Mouse (Mus musculus): ENCODE measurements around the gene Khdc1c. TPM values are rescaled to one million over a fixed set of nuclear protein-coding genes. Genes with fewer than 3 reads are reported as not detected.
"Not testable (repeated sequence)": the region's sequence is repeated elsewhere in the genome, so short reads cannot be mapped to it uniquely, and the experiment has no call there.

Gene Khdc1c
- total RNA-seq (2021) = not detected
- long read RNA-seq, experiment 1 = 0 reads
- long read RNA-seq, experiment 2 = 0 reads

- H3K27ac ChIP-seq; DNase-seq (ENCODE audit: low spot score in 2 of 2); H3K4me3 ChIP-seq: not testable (repeated sequence)
These were observed at the start of gene Khdc1c for GRCm38 (mm10) chr1:21368031-21368430. Khdc1c (plus strand) TSS chr1:21368331.

- DNase-seq (ENCODE audit: low spot score in 2 of 2); H3K4me3 ChIP-seq; H3K27ac ChIP-seq: not testable (repeated sequence)
These were observed 47.9 kb upstream of the Khdc1c start for GRCm38 (mm10) chr1:21320271-21320670.

GRCm38 (mm10) chr1:21321656-21322055 lies 46.5 kb upstream of the Khdc1c start:
- DNase-seq (ENCODE audit: low spot score in 2 of 2) = no peak
- TF ChIP-seq CTCF (conservative IDR thresholded peaks at IDR 0.05) = no peak
- H3K27ac ChIP-seq = no peak overlapping the region
- H3K4me3 ChIP-seq = no peak overlapping the region

GRCm38 (mm10) chr1:21323996-21324574 lies 44.0 kb upstream of the Khdc1c start:
- TF ChIP-seq CTCF (conservative IDR thresholded peaks at IDR 0.05) = no peak

GRCm38 (mm10) chr1:21324633-21325032 lies 43.5 kb upstream of the Khdc1c start:
- no peak for TF ChIP-seq CTCF (conservative IDR thresholded peaks at IDR 0.05)
- Histone ChIP-seq H3K4me3 (no peak overlapping the region), H3K27ac (no peak overlapping the region)
- DNase-seq (ENCODE audit: low spot score in 2 of 2) = no peak

More at GRCm38 (mm10) chr1:21323996-21324574, 44.0 kb upstream of the Khdc1c start:
- H3K4me3 ChIP-seq = no peak overlapping the region
- H3K27ac ChIP-seq = no peak overlapping the region
- no peak for DNase-seq (ENCODE audit: low spot score in 2 of 2)

GRCm38 (mm10) chr1:21326733-21327132 lies 41.4 kb upstream of the Khdc1c start:
- TF ChIP-seq CTCF (conservative IDR thresholded peaks at IDR 0.05) = no peak
- DNase-seq (ENCODE audit: low spot score in 2 of 2) = no peak
- Histone ChIP-seq H3K27ac (no peak overlapping the region), H3K4me3 (no peak overlapping the region)

- H3K27ac ChIP-seq; DNase-seq (ENCODE audit: low spot score in 2 of 2); H3K4me3 ChIP-seq: not testable (repeated sequence)
These were observed 37.0 kb upstream of the Khdc1c start for GRCm38 (mm10) chr1:21331161-21331560.

GRCm38 (mm10) chr1:21333222-21333973 lies 34.7 kb upstream of the Khdc1c start:
- no peak for DNase-seq (ENCODE audit: low spot score in 2 of 2)
- H3K27ac ChIP-seq = no peak overlapping the region
- no peak overlapping the region for H3K4me3 ChIP-seq
- no peak for TF ChIP-seq CTCF (conservative IDR thresholded peaks at IDR 0.05)

- DNase-seq (ENCODE audit: low spot score in 2 of 2) = no peak
These were observed 32.3 kb upstream of the Khdc1c start for GRCm38 (mm10) chr1:21335836-21336235.

GRCm38 (mm10) chr1:21340745-21341144 lies 27.4 kb upstream of the Khdc1c start:
- Histone ChIP-seq H3K4me3 (no peak overlapping the region), H3K27ac (no peak overlapping the region)
- DNase-seq (ENCODE audit: low spot score in 2 of 2) = no peak
- no peak for TF ChIP-seq CTCF (conservative IDR thresholded peaks at IDR 0.05)

More at GRCm38 (mm10) chr1:21335836-21336235, 32.3 kb upstream of the Khdc1c start:
- TF ChIP-seq CTCF (conservative IDR thresholded peaks at IDR 0.05) = no peak
- Histone ChIP-seq H3K27ac (no peak overlapping the region), H3K4me3 (no peak overlapping the region)

GRCm38 (mm10) chr1:21344253-21344652 lies 23.9 kb upstream of the Khdc1c start:
- TF ChIP-seq CTCF (conservative IDR thresholded peaks at IDR 0.05) = peak; percentile 90
- H3K27ac ChIP-seq = no peak overlapping the region
- DNase-seq (ENCODE audit: low spot score in 2 of 2) = peak; percentile 23 to 65
- no peak overlapping the region for H3K4me3 ChIP-seq

- not testable (repeated sequence) for H3K4me3 ChIP-seq; DNase-seq (ENCODE audit: low spot score in 2 of 2); H3K27ac ChIP-seq
These were observed 23.4 kb upstream of the Khdc1c start for GRCm38 (mm10) chr1:21344752-21345151.

- no peak within 1 kb of the TSS for H3K27ac ChIP-seq
- TF ChIP-seq CTCF (conservative IDR thresholded peaks at IDR 0.05) = no peak
- no peak within 1 kb of the TSS for H3K4me3 ChIP-seq
- DNase-seq (ENCODE audit: low spot score in 2 of 2) = no peak
These were observed 18.8 kb upstream of the Khdc1c start, which contains the start of gene Khdc1a for GRCm38 (mm10) chr1:21349341-21349740. Khdc1a (plus strand) TSS chr1:21349641.

GRCm38 (mm10) chr1:21383256-21383655 lies 15.1 kb downstream of the Khdc1c start, which contains the start of gene Khdc1b:
Khdc1b (plus strand) TSS chr1:21383556.
- no peak for DNase-seq (ENCODE audit: low spot score in 2 of 2)
- H3K4me3 ChIP-seq = no peak within 1 kb of the TSS
- no peak for TF ChIP-seq CTCF (conservative IDR thresholded peaks at IDR 0.05)

More at GRCm38 (mm10) chr1:21383256-21383655, 15.1 kb downstream of the Khdc1c start, which contains the start of gene Khdc1b:
- H3K27ac ChIP-seq = no peak within 1 kb of the TSS
